Mouse (Mus musculus) testis, postnatal 10 days (tissue): ENCODE data around the gene Atg4c.
A peak's percentile ranks its signal among the peaks of the same experiment; 100 is the strongest.

Experiments used
- DNase-seq: peaks from one replicate; pipeline ENCODE4 v3.0.0; 2021; ENCODE audit warnings: low spot score

Gene Atg4c

GRCm38 (mm10) chr4:99193810-99194582, at the start of gene Atg4c:
TSS of gene Atg4c (plus strand) at chr4:99193934.
- peak; percentile 84 for DNase-seq

GRCm38 (mm10) chr4:99151434-99151833, 42.3 kb upstream of the Atg4c start:
- no peak for DNase-seq

GRCm38 (mm10) chr4:99151885-99152558, 41.7 kb upstream of the Atg4c start:
- DNase-seq, result no peak

GRCm38 (mm10) chr4:99156641-99157307, 37.0 kb upstream of the Atg4c start:
- DNase-seq, result no peak

- no peak for DNase-seq
These were observed 35.2 kb upstream of the Atg4c start for GRCm38 (mm10) chr4:99158495-99158894.

- no peak for DNase-seq
These were observed 33.3 kb upstream of the Atg4c start for GRCm38 (mm10) chr4:99160414-99160813.

- no peak for DNase-seq
These were observed 32.8 kb upstream of the Atg4c start for GRCm38 (mm10) chr4:99160899-99161298.

- no peak for DNase-seq
These were observed 32.2 kb upstream of the Atg4c start for GRCm38 (mm10) chr4:99161457-99161971.

- DNase-seq, result no peak
These were observed 30.7 kb upstream of the Atg4c start for GRCm38 (mm10) chr4:99163001-99163400.

- no peak for DNase-seq
These were observed 30.2 kb upstream of the Atg4c start for GRCm38 (mm10) chr4:99163547-99163946.

- DNase-seq, result no peak
These were observed 24.9 kb upstream of the Atg4c start for GRCm38 (mm10) chr4:99168869-99169268.

- DNase-seq, result no peak
These were observed 19.5 kb upstream of the Atg4c start for GRCm38 (mm10) chr4:99174265-99174664.

- no peak for DNase-seq
These were observed 16.9 kb upstream of the Atg4c start for GRCm38 (mm10) chr4:99176841-99177240.

GRCm38 (mm10) chr4:99177255-99177654, 16.5 kb upstream of the Atg4c start:
- DNase-seq, result no peak

GRCm38 (mm10) chr4:99178851-99179250, 14.9 kb upstream of the Atg4c start:
- no peak for DNase-seq

- no peak for DNase-seq
These were observed 14.2 kb upstream of the Atg4c start for GRCm38 (mm10) chr4:99179446-99180120.

- DNase-seq, result no peak
These were observed 12.8 kb upstream of the Atg4c start for GRCm38 (mm10) chr4:99180921-99181320.

- no peak for DNase-seq
These were observed 11.9 kb upstream of the Atg4c start for GRCm38 (mm10) chr4:99181739-99182419.

- DNase-seq, result no peak
These were observed 10.9 kb upstream of the Atg4c start for GRCm38 (mm10) chr4:99182660-99183431.

GRCm38 (mm10) chr4:99184678-99185077, 9.1 kb upstream of the Atg4c start:
- DNase-seq, result no peak

- DNase-seq, result no peak
These were observed 8.4 kb upstream of the Atg4c start for GRCm38 (mm10) chr4:99185305-99185704.
